Mouse (Mus musculus) mature B cell (primary cell): ENCODE data around the gene Mycbpap.

Experiments
- in situ Hi-C: fragments of 300-500 bp; cut with MboI; formaldehyde crosslinking; loops from 2 replicates; pipeline ENCODE4 v1.14.3; 2019

Gene Mycbpap

DNA sequence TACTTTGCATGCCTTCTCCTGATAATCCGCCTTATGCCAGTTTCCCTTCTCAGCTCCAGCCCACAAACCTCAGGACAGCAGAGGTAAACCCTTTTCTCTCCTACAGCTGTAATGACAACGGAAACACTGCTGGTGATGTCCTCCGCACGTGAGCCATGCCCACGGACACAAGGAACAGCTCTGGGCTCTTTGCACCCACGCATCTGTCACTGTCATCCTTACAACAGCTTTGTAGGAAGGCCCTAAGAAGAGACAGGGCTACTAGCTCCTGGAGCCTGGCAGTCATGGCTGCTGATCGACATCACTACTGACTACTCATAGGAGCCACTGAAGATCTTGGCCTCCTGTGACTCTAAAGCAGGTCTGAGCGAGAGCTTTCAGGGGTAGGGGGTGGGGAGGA, 11.6 kb upstream of the Mycbpap start:
- in situ Hi-C loops, result no loop called here

DNA sequence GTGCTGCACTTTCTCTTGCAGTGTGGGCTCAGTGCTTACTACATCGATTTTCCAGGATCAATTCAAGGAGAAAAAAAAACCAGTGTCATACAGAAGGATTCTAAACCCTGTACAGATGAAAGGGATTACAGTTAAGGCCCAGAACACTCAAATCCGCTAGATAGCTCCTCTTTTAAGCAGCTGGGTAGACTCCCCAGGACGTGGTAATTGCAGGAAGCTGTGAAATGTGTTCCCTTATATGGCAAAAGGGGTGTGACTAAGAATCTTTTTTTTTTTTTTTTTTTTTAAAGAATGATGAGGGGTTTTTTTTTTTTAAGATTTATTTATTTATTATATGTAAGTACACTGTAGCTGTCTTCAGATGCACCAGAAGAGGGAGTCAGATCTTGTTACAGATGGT, 7.3 kb upstream of the Mycbpap start:
- in situ Hi-C loops, result no loop called here

GRCm38 (mm10) chr11:94526171-94526879, 4.8 kb upstream of the Mycbpap start:
- in situ Hi-C loops, result no loop called here

DNA sequence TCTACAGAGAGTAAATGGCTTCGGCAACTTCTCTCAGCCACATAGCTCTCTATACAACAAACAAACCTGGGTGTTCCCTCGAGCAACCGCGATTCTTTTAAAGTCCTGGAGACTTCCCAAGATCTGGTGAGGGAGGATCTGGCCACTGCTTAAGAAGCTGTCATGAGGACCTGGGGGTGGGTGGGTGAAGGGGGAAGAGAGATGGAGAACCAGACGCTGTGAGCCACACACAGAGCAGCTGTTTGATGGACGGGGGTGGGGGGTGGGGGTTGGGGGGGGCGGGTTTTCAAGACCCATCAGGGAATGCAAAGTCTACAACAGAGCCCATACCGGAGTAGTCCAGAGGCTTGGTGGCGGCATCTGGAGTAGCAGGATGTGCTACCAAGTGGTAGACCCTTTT, 8.1 kb downstream of the Mycbpap start:
- in situ Hi-C loops, result no loop called here

GRCm38 (mm10) chr11:94508976-94509375, 12.6 kb downstream of the Mycbpap start:
- in situ Hi-C loops, result no loop called here

DNA sequence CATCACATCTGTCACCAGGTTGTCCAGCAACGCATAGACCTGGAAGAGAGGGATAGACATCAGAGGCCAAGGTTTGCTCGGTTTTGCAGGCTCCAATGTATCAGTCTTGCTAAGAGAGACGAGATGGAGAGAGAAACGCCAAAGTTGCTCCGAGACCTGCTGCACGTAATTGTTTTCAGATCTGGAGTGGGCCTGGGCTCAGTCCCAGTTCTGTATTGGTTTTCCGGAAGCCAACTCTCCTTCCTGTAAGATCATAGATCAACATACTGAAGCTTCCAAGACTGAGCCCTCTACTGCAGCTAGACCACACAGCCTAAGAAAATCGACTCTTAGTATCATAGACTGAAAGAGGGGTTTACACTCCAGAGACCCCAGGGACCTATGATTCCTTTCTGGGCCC, 20.1 kb downstream of the Mycbpap start:
- in situ Hi-C loops, result no loop called here

GRCm38 (mm10) chr11:94500362-94500761, 21.2 kb downstream of the Mycbpap start:
- in situ Hi-C loops, result no loop called here

DNA sequence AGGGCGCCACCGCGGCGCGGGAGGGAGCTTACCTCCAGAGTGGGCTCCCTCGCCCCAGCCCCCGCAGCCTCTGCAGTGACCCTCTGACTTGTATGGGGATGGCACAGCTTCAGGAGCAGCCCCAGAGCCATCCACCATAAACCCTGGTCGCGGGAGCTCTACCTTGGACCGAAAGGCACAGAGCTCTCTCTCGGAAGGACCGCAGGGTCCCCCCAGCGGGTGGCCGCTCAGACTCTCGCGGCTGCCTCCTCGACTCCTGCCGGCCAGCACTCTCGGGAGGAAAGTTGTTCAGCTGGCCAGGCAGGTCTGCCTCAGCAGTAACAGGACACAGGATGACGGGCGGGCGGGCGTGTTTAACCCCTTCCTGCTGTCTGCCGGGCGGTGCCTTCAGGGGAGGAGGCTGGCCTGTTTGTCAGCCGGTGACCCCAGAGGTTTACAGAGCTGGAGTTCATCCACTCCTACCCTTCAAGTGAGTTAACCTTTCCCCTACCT, 21.8 kb downstream of the Mycbpap start, which contains the start of gene Epn3:
Gene Epn3, minus strand, starts transcription at position 314 of the 492 bp plus-strand sequence.
- in situ Hi-C loops, result no loop called here

DNA sequence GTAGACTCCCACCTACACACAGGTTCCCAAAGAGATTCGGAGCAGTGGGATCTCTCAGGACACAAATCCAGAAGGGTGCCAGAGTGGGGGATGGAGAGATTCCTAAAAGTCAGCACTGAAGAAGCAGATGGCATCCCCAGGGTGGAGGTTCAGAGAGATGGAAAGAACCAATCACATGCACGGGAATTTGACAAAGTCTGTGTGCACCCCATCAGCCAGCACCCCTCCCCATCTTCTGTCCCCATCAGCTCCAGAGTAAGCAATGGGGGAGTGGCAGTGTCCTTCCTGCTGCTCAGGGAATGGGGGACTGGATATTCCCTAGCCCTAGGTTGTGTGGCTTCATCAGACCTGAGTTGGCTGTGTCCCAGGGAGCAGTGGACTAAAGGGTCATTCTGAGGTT, 22.5 kb downstream of the Mycbpap start:
- in situ Hi-C loops, result no loop called here

DNA sequence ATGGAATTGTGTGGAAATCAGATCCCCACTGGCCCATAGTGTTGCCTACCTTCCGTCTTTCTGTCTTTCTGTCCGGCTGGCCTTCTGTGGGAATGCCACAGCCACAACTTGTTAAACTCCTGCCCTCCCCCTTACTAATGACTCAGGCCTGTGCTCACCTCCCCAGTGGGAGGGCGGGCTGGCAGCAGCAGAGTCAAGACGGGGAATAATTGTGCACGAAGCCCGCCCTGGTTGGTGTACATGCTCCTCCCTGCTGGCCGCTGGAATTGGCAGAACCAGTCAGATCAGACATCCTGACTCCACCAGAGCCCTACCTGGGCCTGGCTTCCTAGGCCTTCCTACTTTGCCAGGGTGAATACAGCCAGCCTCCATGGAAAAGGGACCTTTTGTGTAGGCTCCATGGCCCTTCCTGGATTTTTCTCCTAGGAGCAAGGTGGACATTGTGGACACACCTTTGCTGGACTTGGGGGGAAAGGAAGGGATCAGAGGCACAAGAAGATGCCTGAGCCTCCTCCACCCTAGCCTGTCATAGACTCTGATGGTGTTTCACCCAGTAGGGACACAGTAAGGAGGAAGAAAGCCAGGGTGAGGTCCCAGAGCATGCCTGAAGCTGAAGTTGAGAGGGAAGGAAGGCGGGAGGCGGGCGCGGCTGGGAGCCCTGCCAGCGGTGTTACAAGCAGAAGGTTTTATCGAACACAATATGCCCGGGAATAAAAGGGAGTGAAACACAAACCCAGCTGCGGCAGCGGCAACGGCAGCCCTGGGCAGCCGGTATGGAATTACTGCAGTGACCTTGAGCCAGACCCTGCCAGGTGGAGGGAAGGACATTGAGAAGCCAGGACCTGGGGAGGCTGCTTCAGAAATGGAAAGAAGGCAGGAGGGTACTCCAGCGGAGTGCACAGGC, 23.2 kb downstream of the Mycbpap start:
- in situ Hi-C loops, result no loop called here

GRCm38 (mm10) chr11:94495415-94495814, 26.1 kb downstream of the Mycbpap start:
- in situ Hi-C loops, result no loop called here

DNA sequence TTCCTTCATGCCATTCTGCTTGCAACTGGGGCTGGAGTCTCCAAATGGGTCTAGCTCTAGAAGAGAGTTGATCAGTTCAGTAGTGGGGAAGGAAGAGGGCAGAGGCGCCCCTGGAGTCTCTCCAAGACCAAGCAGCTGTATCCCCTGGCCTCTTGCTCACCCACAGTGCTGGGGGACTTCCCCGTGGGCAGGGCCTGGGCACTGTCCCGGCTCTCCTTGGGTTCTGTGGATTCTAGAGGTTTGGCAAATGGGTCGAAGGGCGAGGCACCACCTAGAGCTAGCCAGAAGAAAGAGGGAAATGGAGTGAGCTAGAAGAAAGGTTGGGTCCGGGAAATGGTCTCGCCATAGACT, 29.8 kb downstream of the Mycbpap start:
- in situ Hi-C loops, result no loop called here

GRCm38 (mm10) chr11:94491035-94491748, 30.4 kb downstream of the Mycbpap start:
- in situ Hi-C loops, result no loop called here

GRCm38 (mm10) chr11:94489745-94490144, 31.8 kb downstream of the Mycbpap start:
- in situ Hi-C loops, result no loop called here

GRCm38 (mm10) chr11:94488767-94489533, 32.6 kb downstream of the Mycbpap start:
- in situ Hi-C loops, result no loop called here

DNA sequence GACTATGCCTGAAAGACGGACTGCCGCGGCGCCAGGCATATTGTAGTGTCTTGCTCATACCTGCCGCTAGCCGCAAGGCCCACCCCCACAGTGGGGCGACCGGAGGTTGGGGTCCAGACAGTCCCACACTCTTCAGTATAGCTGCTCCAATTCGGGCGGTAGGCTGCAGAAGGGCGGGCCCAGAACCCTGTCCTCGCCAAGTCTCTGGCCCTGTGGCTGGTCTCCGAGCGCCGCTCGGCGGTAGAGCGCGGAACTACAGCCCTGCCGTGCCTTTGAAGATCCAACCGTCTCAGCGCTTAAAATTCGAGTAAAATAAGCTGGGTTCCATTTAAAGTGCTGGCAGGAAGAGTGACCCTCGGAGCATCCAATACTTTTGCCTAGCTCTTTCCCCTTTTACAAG, 35.5 kb downstream of the Mycbpap start, which contains the start of gene Spata20:
Gene Spata20, minus strand, starts transcription at position 179 of the 400 bp plus-strand sequence.
- in situ Hi-C loops, result no loop called here

DNA sequence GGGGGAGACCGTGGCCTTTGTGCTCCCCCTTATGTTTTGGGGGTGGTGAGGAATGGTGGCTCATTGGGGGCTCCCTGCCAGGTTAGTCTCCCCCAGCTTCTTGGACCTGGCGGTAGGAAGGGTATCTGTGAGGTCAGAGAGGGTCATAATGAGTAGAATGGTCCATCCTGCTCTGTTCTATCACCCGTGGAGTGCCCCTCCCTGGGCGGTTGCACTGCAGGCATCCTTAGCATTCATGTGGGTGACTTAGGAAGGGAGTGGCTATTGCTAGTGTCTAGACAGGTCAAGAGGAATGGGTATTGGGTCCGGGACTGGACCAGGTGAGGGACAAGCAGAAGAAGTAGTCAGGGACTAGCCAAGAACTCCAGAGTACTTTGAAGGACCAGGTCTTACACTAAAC, 36.3 kb downstream of the Mycbpap start:
- in situ Hi-C loops, result no loop called here

GRCm38 (mm10) chr11:94484636-94485035, 36.9 kb downstream of the Mycbpap start:
- in situ Hi-C loops, result no loop called here

DNA sequence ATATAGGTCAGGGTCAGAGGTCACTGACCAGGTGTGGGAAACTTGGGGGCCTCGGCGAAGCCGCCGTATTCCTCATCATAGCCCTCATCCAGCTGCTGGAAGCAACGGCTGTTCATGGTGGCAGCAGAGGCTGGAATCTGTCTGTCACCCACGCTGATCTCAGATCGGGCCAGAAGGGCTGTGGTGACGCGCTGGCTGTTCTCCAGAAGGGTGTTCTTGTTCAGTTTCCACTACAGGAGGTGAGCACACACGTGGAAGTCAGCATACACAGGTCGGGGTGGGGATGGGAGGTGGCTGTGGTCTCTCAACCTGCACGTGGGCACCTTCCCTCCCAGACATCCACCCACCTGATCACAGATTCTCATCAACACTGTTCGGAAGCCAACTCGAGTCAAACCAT, 37.6 kb downstream of the Mycbpap start:
- in situ Hi-C loops, result no loop called here

DNA sequence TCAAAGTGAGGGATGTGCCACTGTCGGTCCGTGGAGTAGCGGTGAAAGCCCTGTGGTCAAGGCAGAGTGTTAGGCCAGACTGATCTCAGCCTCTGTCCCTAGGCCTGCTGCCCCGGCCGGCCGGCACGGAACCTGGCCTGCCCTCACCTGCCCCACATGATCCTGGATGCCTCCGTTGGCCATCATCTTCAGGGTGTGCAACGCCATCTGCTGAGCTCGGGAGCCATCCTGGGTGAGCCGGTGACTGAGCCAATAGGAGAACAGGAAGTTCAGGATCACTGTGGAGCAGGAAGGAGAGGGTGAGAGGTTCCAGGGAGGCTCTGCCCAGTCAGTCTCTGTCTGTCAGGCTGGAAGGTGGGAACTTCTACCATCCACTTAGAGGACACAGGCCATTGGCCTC, 38.1 kb downstream of the Mycbpap start:
- in situ Hi-C loops, result no loop called here

GRCm38 (mm10) chr11:94482738-94483137, 38.8 kb downstream of the Mycbpap start:
- in situ Hi-C loops, result no loop called here
